Comparison of ENCODE assay signal across 17 mouse cellular contexts in genomic region chr4:85434734-85435133, GRCm38 (mm10).
DNase-seq lines count a peak whose midpoint lies in the region; ATAC-seq lines count a peak whose summit lies in the region.
"Had no signal": no experiment of that assay in that cellular context is flagged by ENCODE, and none has a peak within 500 bp of the region (broad histone marks: within the 10 kb centered on the region; RNA-seq: fewer than 3 reads in every experiment).

No protein-coding gene starts in this region.

- no peaks in the 10 kb centered on the region for H3K36me3 ChIP-seq in hindbrain, embryonic 10.5 days
- no peaks in the 10 kb centered on the region for H3K36me3 ChIP-seq in hindbrain, embryonic 12.5 days
- H3K36me3 ChIP-seq in limb, embryonic 10.5 days: no peaks in the 10 kb centered on the region
- H3K36me3 ChIP-seq: forebrain, embryonic 15.5 days; hindbrain, embryonic 15.5 days; midbrain, embryonic 15.5 days had no signal

- H3K4me1 ChIP-seq in hindbrain, embryonic 10.5 days (replicated peaks): no peaks in the 10 kb centered on the region
- no peaks in the 10 kb centered on the region for H3K4me1 ChIP-seq in hindbrain, embryonic 12.5 days
- H3K4me1 ChIP-seq in limb, embryonic 10.5 days: peaks cover 25% of the 10 kb centered on the region
- H3K4me1 ChIP-seq: hindbrain, embryonic 15.5 days; midbrain, embryonic 15.5 days had no signal

- H3K27ac ChIP-seq in hindbrain, embryonic 10.5 days: no peak overlapping the region
- H3K27ac ChIP-seq in hindbrain, embryonic 12.5 days: no peak overlapping the region
- no peak overlapping the region for H3K27ac ChIP-seq in limb, embryonic 10.5 days
- H3K27ac ChIP-seq: forebrain, embryonic 15.5 days; hindbrain, embryonic 15.5 days; midbrain, embryonic 15.5 days had no signal

- WGBS in hindbrain, embryonic 10.5 days: 65% methylated on average over 8 of the region's 8 CpGs
- 68% methylated on average over 8 of the region's 8 CpGs for WGBS in hindbrain, embryonic 12.5 days
- 30% methylated on average over 8 of the region's 8 CpGs for WGBS in limb, embryonic 10.5 days

- no peak overlapping the region for H3K4me2 ChIP-seq in hindbrain, embryonic 12.5 days (replicated peaks)
- H3K4me2 ChIP-seq: forebrain, embryonic 15.5 days; hindbrain, embryonic 15.5 days; midbrain, embryonic 15.5 days had no signal

- ATAC-seq in hindbrain, embryonic 12.5 days (ENCODE audit: low FRiP score): no peak
- ATAC-seq: forebrain, embryonic 15.5 days; midbrain, embryonic 15.5 days; Patski had no signal

- no peak overlapping the region for H3K4me3 ChIP-seq in hindbrain, embryonic 10.5 days
- no peak overlapping the region for H3K4me3 ChIP-seq in hindbrain, embryonic 12.5 days
- H3K4me3 ChIP-seq in limb, embryonic 10.5 days: no peak overlapping the region
- H3K4me3 ChIP-seq: forebrain, embryonic 15.5 days; hindbrain, embryonic 15.5 days; midbrain, embryonic 15.5 days had no signal

- H3K9ac ChIP-seq in hindbrain, embryonic 12.5 days: no peak overlapping the region
- H3K9ac ChIP-seq: forebrain, embryonic 15.5 days; hindbrain, embryonic 15.5 days; midbrain, embryonic 15.5 days had no signal

- no peaks in the 10 kb centered on the region for H3K27me3 ChIP-seq in hindbrain, embryonic 10.5 days (ENCODE audit: insufficient read depth, poor library complexity, severe bottlenecking)
- no peaks in the 10 kb centered on the region for H3K27me3 ChIP-seq in hindbrain, embryonic 12.5 days
- H3K27me3 ChIP-seq in limb, embryonic 10.5 days (ENCODE audit: low read depth, poor library complexity, severe bottlenecking): no peaks in the 10 kb centered on the region
- H3K27me3 ChIP-seq: forebrain, embryonic 15.5 days; hindbrain, embryonic 15.5 days; midbrain, embryonic 15.5 days; Patski had no signal

- no peaks in the 10 kb centered on the region for H3K9me3 ChIP-seq in hindbrain, embryonic 10.5 days
- H3K9me3 ChIP-seq in hindbrain, embryonic 12.5 days (replicated peaks): no peaks in the 10 kb centered on the region
- no peaks in the 10 kb centered on the region for H3K9me3 ChIP-seq in limb, embryonic 10.5 days (replicated peaks)
- H3K9me3 ChIP-seq: forebrain, embryonic 15.5 days; hindbrain, embryonic 15.5 days; midbrain, embryonic 15.5 days had no signal

- DNase-seq in hindbrain, embryonic 10.5 days (ENCODE audit: low spot score): peak; percentile 15
- peak; percentile 3 for DNase-seq in right cerebral cortex, adult 18-20 months
- no peak for DNase-seq in right cerebral cortex, postnatal 25 days
- peak; percentile 33 for DNase-seq in limb, embryonic 10.5 days (ENCODE audit: low spot score)
- no peak for DNase-seq in layer of hippocampus, adult 9-11 months
- DNase-seq in cerebellum, adult 18-20 months: no peak
- DNase-seq in cerebellum, adult 9-11 months: no peak
- DNase-seq: cerebellum, adult 9-10 months; heart, adult 11 months; kidney, adult 9 months; left cerebral cortex, postnatal 4 days; right cerebral cortex, postnatal 4 days had no signal

Comparison
In these comparisons a context has a peak if more than half of its experiments do, and no peak if none do; other contexts are left out.
1. DNase-seq: peak in hindbrain, embryonic 10.5 days (single experiment), right cerebral cortex, adult 18-20 months (single experiment) and limb, embryonic 10.5 days (single experiment); none in right cerebral cortex, postnatal 25 days (single experiment), layer of hippocampus, adult 9-11 months (single experiment), cerebellum, adult 18-20 months (0 of 2) and cerebellum, adult 9-11 months (single experiment).